Mouse (Mus musculus) intestine, embryonic 15.5 days (tissue): ENCODE results near the gene Pphln1. TPM values are rescaled to one million over a fixed set of nuclear protein-coding genes. Genes with fewer than 3 reads are reported as not detected.

Experiments used
- ATAC-seq: fragments of 200-750 bp; cut with Nextera tagmentation; 2 replicates; pipeline ENCODE4 v1.8.0; 2017; ENCODE audit warnings: moderate TSS enrichment, moderate library complexity
- H3K27ac ChIP-seq: fragments of 300-500 bp; sonication (generic); 2 replicates; pipeline ENCODE4 v1.5.1; 2015; ENCODE audit warnings: mild to moderate bottlenecking, inconsistent platforms
- H3K27me3 ChIP-seq: fragments of 300-500 bp; sonication (generic); replicated peaks from 2 replicates; pipeline ENCODE4 v1.6.1; 2015; ENCODE audit warnings: inconsistent platforms
- H3K36me3 ChIP-seq: fragments of 300-500 bp; sonication (generic); 2 replicates; pipeline ENCODE4 v1.6.1; 2015; ENCODE audit warnings: inconsistent platforms
- H3K4me1 ChIP-seq: fragments of 300-500 bp; sonication (generic); replicated peaks from 2 replicates; pipeline ENCODE4 v1.6.1; 2015; ENCODE audit warnings: inconsistent platforms
- H3K4me2 ChIP-seq: fragments of 300-500 bp; sonication (generic); replicated peaks from 2 replicates; pipeline ENCODE4 v1.6.1; 2015; ENCODE audit warnings: mild to moderate bottlenecking, inconsistent platforms
- H3K4me3 ChIP-seq: fragments of 300-500 bp; sonication (generic); replicated peaks from 2 replicates; pipeline ENCODE4 v1.5.1; 2015; ENCODE audit warnings: inconsistent platforms
- H3K9ac ChIP-seq: fragments of 300-500 bp; sonication (generic); 2 replicates; pipeline ENCODE4 v1.6.1; 2015; ENCODE audit warnings: inconsistent platforms
- H3K9me3 ChIP-seq: fragments of 300-500 bp; sonication (generic); 2 replicates; pipeline ENCODE4 v1.6.1; 2016; ENCODE audit warnings: inconsistent platforms
- WGBS: fragments of 180-500 bp; shearing (Covaris S2); methylation state at CpG from one replicate; pipeline ENCODE4 v1.1.7; 2015; 5-methylcytosine and 5-hydroxymethylcytosine counted together
- polyA plus RNA-seq: library from polyadenylated mRNA; unstranded; fragments of >200 nt; fragmentation: Nextera tagmentation; extraction: Ambion mirVana; gene quantifications from 2 replicates; pipeline ENCODE4 v1.2.1, GENCODE M21; 2015

The Pphln1 gene
- polyA plus RNA-seq, 1 experiment from 2014 or later, result 38.5 TPM

GRCm38 (mm10) chr15:93536191-93536590 is 138.0 kb downstream of the Pphln1 start:
- Histone ChIP-seq H3K27me3 (no peaks in the 10 kb centered on the region), H3K9ac (no peak overlapping the region), H3K4me2 (no peak overlapping the region), H3K4me1 (peaks cover 17% of the 10 kb centered on the region), H3K4me3 (no peak overlapping the region), H3K36me3 (no peaks in the 10 kb centered on the region), H3K9me3 (no peaks in the 10 kb centered on the region), H3K27ac (no peak overlapping the region)
- WGBS, result 67% methylated on average over 4 of the region's 4 CpGs
- ATAC-seq, result no peak

- H3K36me3 ChIP-seq, result no peaks in the 10 kb centered on the region
- no peak for ATAC-seq
- WGBS, result 76% methylated on average over 7 of the region's 7 CpGs
Measured at GRCm38 (mm10) chr15:93537745-93538144, 139.6 kb downstream of the Pphln1 start.

GRCm38 (mm10) chr15:93538551-93539205 is 140.5 kb downstream of the Pphln1 start:
- no peaks in the 10 kb centered on the region for H3K9me3 ChIP-seq
- H3K9ac ChIP-seq, result no peak overlapping the region
- no peaks in the 10 kb centered on the region for H3K36me3 ChIP-seq
- peaks cover 12% of the 10 kb centered on the region for H3K4me1 ChIP-seq
- 86% methylated on average over 21 of the region's 21 CpGs for WGBS
- no peak overlapping the region for H3K4me3 ChIP-seq
- ATAC-seq, result no peak
- H3K27me3 ChIP-seq, result no peaks in the 10 kb centered on the region
- no peak overlapping the region for H3K4me2 ChIP-seq
- no peak overlapping the region for H3K27ac ChIP-seq

More at GRCm38 (mm10) chr15:93537745-93538144, 139.6 kb downstream of the Pphln1 start:
- Histone ChIP-seq H3K27me3 (no peaks in the 10 kb centered on the region), H3K9me3 (no peaks in the 10 kb centered on the region), H3K4me1 (peaks cover 14% of the 10 kb centered on the region), H3K9ac (no peak overlapping the region), H3K27ac (no peak overlapping the region), H3K4me2 (no peak overlapping the region), H3K4me3 (no peak overlapping the region)

GRCm38 (mm10) chr15:93539415-93539814 is 141.3 kb downstream of the Pphln1 start:
- no peaks in the 10 kb centered on the region for H3K36me3 ChIP-seq
- H3K27me3 ChIP-seq, result no peaks in the 10 kb centered on the region
- H3K4me2 ChIP-seq, result no peak overlapping the region
- no peak overlapping the region for H3K27ac ChIP-seq
- no peak overlapping the region for H3K9ac ChIP-seq
- H3K4me1 ChIP-seq, result peaks cover 11% of the 10 kb centered on the region
- WGBS, result 56% methylated on average over 3 of the region's 3 CpGs
- H3K9me3 ChIP-seq, result no peaks in the 10 kb centered on the region
- no peak overlapping the region for H3K4me3 ChIP-seq
- ATAC-seq, result peak; percentile 92

Other genes with a start within 250 kb of the Pphln1 start
- 10.2 and 10.8 TPM in 2 replicates for gene Gxylt1, start 123.2 kb upstream of the Pphln1 start, polyA plus RNA-seq
- 69.0 and 73.6 TPM in 2 replicates for gene Yaf2, start 61.4 kb upstream of the Pphln1 start, polyA plus RNA-seq
- 111 and 114 TPM in 2 replicates for gene Zcrb1, start within 50 bp of the Pphln1 start, polyA plus RNA-seq
- gene Prickle1, start 197.5 kb downstream of the Pphln1 start, polyA plus RNA-seq, result 21.0 and 23.7 TPM in 2 replicates